Mouse (Mus musculus): ENCODE results near the gene Mybph. TPM values are rescaled to one million over a fixed set of nuclear protein-coding genes. Genes with fewer than 3 reads are reported as not detected.

The Mybph gene
- total and polyA plus RNA-seq, 2 experiments from 2014 or later, result 0.12 TPM; not detected in 1

GRCm38 (mm10) chr1:134204230-134204629, 11.0 kb downstream of the Mybph start:
- Histone ChIP-seq H3K9ac (replicated peaks; ENCODE audit: low read depth, low read length) (no peak overlapping the region), H3K27me3 (ENCODE audit: control insufficient read depth, insufficient read depth, low read length) (no peaks in the 10 kb centered on the region), H3K4me1 (ENCODE audit: control insufficient read depth, insufficient read depth) (peaks cover 12% of the 10 kb centered on the region), H3K4me3 (ENCODE audit: low read depth, low read length) (no peak overlapping the region), H3K9me3 (replicated peaks; ENCODE audit: control insufficient read depth, low read length) (0 out of 2 replicates have a peak, but pooled peaks cover 2% of the 10 kb centered on the region), H3K27ac (ENCODE audit: low read depth) (no peak overlapping the region), H3K4me2 (ENCODE audit: low read depth, low read length) (no peak overlapping the region), H3K36me3 (replicated peaks; ENCODE audit: control insufficient read depth, insufficient read depth, low read length) (no peaks in the 10 kb centered on the region; the same call in 1 of the 2 replicates)
- TF ChIP-seq EP300 (IDR thresholded peaks at IDR 0.05; ENCODE audit: low read depth) (no peak), CTCF (IDR thresholded peaks at IDR 0.05; ENCODE audit: low read depth) (no peak)
- ATAC-seq (ENCODE audit: insufficient read depth, low read depth) (no peak), DNase-seq (ENCODE audit: low spot score) (no peak)
- WGBS, result 90% methylated on average over 13 of the region's 13 CpGs

DNA sequence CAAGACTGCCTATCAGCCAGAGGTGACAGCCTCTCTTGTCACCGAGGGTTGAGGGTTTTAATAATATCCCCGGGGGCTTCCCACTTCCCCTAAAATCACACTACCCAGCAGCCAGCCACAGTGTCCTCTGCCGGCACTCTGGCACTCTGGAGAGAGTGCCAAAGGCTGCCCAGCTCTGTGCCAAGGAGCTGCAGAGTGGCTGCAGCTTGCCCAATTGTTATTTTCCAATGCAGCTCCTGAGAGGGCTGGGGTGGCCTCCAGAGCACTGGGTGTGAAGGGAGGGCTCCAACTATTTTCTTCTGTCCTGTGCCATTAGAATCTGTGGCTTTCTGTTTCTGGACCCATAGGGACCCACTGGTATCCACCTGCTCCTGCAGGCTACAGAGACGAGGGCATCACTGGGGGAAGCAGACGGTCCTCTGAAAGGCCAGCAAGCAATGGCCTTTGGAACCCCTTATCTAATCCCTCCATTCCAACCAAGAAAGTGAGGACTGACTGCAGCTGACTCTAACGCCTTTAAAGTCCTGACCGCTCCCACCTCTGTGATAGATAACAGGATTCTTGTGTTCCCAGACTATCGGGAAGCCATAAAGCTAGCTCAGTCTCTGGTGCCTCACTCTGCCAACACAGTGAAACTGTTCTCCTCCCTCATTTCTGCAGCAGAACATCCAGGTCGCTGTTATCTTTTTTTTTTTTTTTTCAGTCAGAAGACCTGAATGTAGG, 12.2 kb downstream of the Mybph start:
- H3K9me3 ChIP-seq (replicated peaks; ENCODE audit: control insufficient read depth, low read length), result 0 out of 2 replicates have a peak, but pooled peaks cover 2% of the 10 kb centered on the region
- WGBS, result 16% methylated on average over 9 of the region's 9 CpGs
- TF ChIP-seq EP300 (IDR thresholded peaks at IDR 0.05; ENCODE audit: low read depth) (no peak), CTCF (IDR thresholded peaks at IDR 0.05; ENCODE audit: low read depth) (no peak)
- H3K4me3 ChIP-seq (ENCODE audit: low read depth, low read length), result no peak overlapping the region
- peaks cover 14% of the 10 kb centered on the region for H3K4me1 ChIP-seq (ENCODE audit: control insufficient read depth, insufficient read depth)
- H3K27me3 ChIP-seq (ENCODE audit: control insufficient read depth, insufficient read depth, low read length), result no peaks in the 10 kb centered on the region
- DNase-seq (ENCODE audit: low spot score) (no peak), ATAC-seq (ENCODE audit: insufficient read depth, low read depth) (no peak)
- H3K4me2 ChIP-seq (ENCODE audit: low read depth, low read length), result no peak overlapping the region
- H3K36me3 ChIP-seq (replicated peaks; ENCODE audit: control insufficient read depth, insufficient read depth, low read length), result no peaks in the 10 kb centered on the region; the same call in 1 of the 2 replicates
- no peak overlapping the region for H3K9ac ChIP-seq (replicated peaks; ENCODE audit: low read depth, low read length)
- no peak overlapping the region; the same call in 1 of the 2 replicates for H3K27ac ChIP-seq (ENCODE audit: low read depth)

DNA sequence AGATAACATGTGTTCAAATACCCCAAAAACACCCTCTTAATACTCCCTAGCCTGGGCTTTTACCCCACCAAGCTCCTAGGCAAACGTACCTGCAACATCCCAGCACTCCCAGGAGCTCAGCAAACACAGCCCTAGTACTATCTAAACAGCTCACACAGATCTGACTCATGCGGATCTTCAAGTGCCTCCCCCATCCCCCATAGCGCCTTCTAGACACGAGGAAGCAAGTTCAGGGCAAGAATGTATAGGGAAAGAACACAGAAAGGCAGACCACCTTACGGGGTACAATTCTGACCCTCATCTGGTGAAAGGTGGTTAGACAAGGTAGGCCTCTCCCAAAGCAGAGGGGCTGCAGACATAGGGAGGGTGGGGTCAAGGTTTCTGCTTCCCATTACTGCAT, 12.8 kb downstream of the Mybph start:
- Histone ChIP-seq H3K4me1 (ENCODE audit: control insufficient read depth, insufficient read depth) (peaks cover 19% of the 10 kb centered on the region), H3K9me3 (replicated peaks; ENCODE audit: control insufficient read depth, low read length) (0 out of 2 replicates have a peak, but pooled peaks cover 2% of the 10 kb centered on the region), H3K9ac (replicated peaks; ENCODE audit: low read depth, low read length) (no peak overlapping the region), H3K27ac (ENCODE audit: low read depth) (no peak overlapping the region), H3K4me2 (ENCODE audit: low read depth, low read length) (no peak overlapping the region), H3K4me3 (ENCODE audit: low read depth, low read length) (no peak overlapping the region), H3K27me3 (ENCODE audit: control insufficient read depth, insufficient read depth, low read length) (no peaks in the 10 kb centered on the region), H3K36me3 (replicated peaks; ENCODE audit: control insufficient read depth, insufficient read depth, low read length) (no peaks in the 10 kb centered on the region; the same call in 1 of the 2 replicates)
- no peak for TF ChIP-seq CTCF (IDR thresholded peaks at IDR 0.05; ENCODE audit: low read depth)
- TF ChIP-seq EP300 (IDR thresholded peaks at IDR 0.05; ENCODE audit: low read depth), result no peak
- DNase-seq (ENCODE audit: low spot score) (no peak), ATAC-seq (ENCODE audit: insufficient read depth, low read depth) (no peak)
- 40% methylated on average over 5 of the region's 5 CpGs for WGBS

GRCm38 (mm10) chr1:134210179-134210755, 17.0 kb downstream of the Mybph start:
- Histone ChIP-seq H3K27me3 (ENCODE audit: control insufficient read depth, insufficient read depth, low read length) (no peaks in the 10 kb centered on the region), H3K4me1 (ENCODE audit: control insufficient read depth, insufficient read depth) (peaks cover 26% of the 10 kb centered on the region), H3K4me3 (ENCODE audit: low read depth, low read length) (no peak overlapping the region), H3K9ac (replicated peaks; ENCODE audit: low read depth, low read length) (no peak overlapping the region), H3K36me3 (replicated peaks; ENCODE audit: control insufficient read depth, insufficient read depth, low read length) (no peaks in the 10 kb centered on the region), H3K27ac (ENCODE audit: low read depth) (no peak overlapping the region), H3K9me3 (replicated peaks; ENCODE audit: control insufficient read depth, low read length) (0 out of 2 replicates have a peak, but pooled peaks cover 2% of the 10 kb centered on the region), H3K4me2 (ENCODE audit: low read depth, low read length) (no peak overlapping the region)
- WGBS, result 74% methylated on average over 6 of the region's 6 CpGs
- no peak for ATAC-seq (ENCODE audit: insufficient read depth, low read depth)
- no peak for DNase-seq (ENCODE audit: low spot score)
- TF ChIP-seq EP300 (IDR thresholded peaks at IDR 0.05; ENCODE audit: low read depth) (no peak), CTCF (IDR thresholded peaks at IDR 0.05; ENCODE audit: low read depth) (no peak)

GRCm38 (mm10) chr1:134211043-134211442, 17.8 kb downstream of the Mybph start:
- ATAC-seq (ENCODE audit: insufficient read depth, low read depth) (no peak), DNase-seq (ENCODE audit: low spot score) (no peak)
- Histone ChIP-seq H3K9ac (replicated peaks; ENCODE audit: low read depth, low read length) (no peak overlapping the region), H3K4me2 (ENCODE audit: low read depth, low read length) (no peak overlapping the region), H3K4me3 (ENCODE audit: low read depth, low read length) (no peak overlapping the region), H3K4me1 (ENCODE audit: control insufficient read depth, insufficient read depth) (peaks cover 27% of the 10 kb centered on the region), H3K27me3 (ENCODE audit: control insufficient read depth, insufficient read depth, low read length) (no peaks in the 10 kb centered on the region), H3K36me3 (replicated peaks; ENCODE audit: control insufficient read depth, insufficient read depth, low read length) (no peaks in the 10 kb centered on the region), H3K27ac (ENCODE audit: low read depth) (no peak overlapping the region), H3K9me3 (replicated peaks; ENCODE audit: control insufficient read depth, low read length) (0 out of 2 replicates have a peak, but pooled peaks cover 2% of the 10 kb centered on the region)
- TF ChIP-seq EP300 (IDR thresholded peaks at IDR 0.05; ENCODE audit: low read depth) (no peak), CTCF (IDR thresholded peaks at IDR 0.05; ENCODE audit: low read depth) (no peak)
- WGBS, result 58% methylated on average over 6 of the region's 6 CpGs
